ENCODE assay signal across 11 mouse cellular contexts in the genomic region with DNA sequence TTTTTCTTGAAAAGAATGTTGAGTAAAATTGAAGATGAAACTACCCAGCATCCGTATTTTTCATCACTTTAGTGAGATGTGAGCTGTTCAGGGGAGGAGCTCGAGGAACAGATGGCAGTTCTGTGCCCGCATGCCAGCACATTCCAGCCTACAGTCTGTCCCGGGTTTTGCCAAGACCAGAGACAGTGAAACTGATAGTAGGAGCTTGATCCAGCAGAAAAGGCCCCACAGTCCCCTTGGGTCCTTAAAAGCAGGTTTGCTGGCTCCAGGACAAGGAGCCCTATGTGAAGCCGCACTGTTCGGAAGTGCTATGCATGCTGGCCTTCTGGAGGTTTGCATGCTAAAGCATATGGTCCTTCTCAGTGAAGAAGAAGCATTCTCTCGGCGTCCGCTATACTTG.
DNase-seq lines count a peak whose midpoint lies in the region; ATAC-seq and TF ChIP-seq lines count a peak whose summit lies in the region.
"Had no signal": no experiment of that assay in that cellular context is flagged by ENCODE, and none has a peak within 500 bp of the region (broad histone marks: within the 10 kb centered on the region; RNA-seq: fewer than 3 reads in every experiment).

No protein-coding gene starts in this region.

- H3K27ac ChIP-seq in forebrain, embryonic 13.5 days: no peak overlapping the region
- no peak overlapping the region for H3K27ac ChIP-seq in forebrain, embryonic 10.5 days
- H3K27ac ChIP-seq: embryonic facial prominence, embryonic 13.5 days; liver, embryonic 12.5 days had no signal

- no peaks in the 10 kb centered on the region for H3K79me2 ChIP-seq in myocyte (ENCODE audit: control insufficient read depth, insufficient read depth)

- H3K9ac ChIP-seq in forebrain, embryonic 13.5 days: no peak overlapping the region
- H3K9ac ChIP-seq: embryonic facial prominence, embryonic 13.5 days; liver, embryonic 12.5 days had no signal

- 86% methylated on average over 9 of the region's 9 CpGs for WGBS in forebrain, embryonic 13.5 days
- WGBS in forebrain, embryonic 10.5 days: 92% methylated on average over 9 of the region's 9 CpGs

- TF ChIP-seq POLR2A in myocyte (IDR thresholded peaks at IDR 0.05; ENCODE audit: insufficient read length, low read depth): no peak

- H3K9me3 ChIP-seq in forebrain, embryonic 13.5 days (replicated peaks): no peaks in the 10 kb centered on the region
- no peaks in the 10 kb centered on the region for H3K9me3 ChIP-seq in forebrain, embryonic 10.5 days
- H3K9me3 ChIP-seq: embryonic facial prominence, embryonic 13.5 days; liver, embryonic 12.5 days had no signal

- H3K4me1 ChIP-seq in forebrain, embryonic 13.5 days: no peaks in the 10 kb centered on the region
- no peaks in the 10 kb centered on the region for H3K4me1 ChIP-seq in forebrain, embryonic 10.5 days
- H3K4me1 ChIP-seq: embryonic facial prominence, embryonic 13.5 days; liver, embryonic 12.5 days had no signal

- H3K36me3 ChIP-seq in forebrain, embryonic 13.5 days (ENCODE audit: poor library complexity, severe bottlenecking): no peaks in the 10 kb centered on the region
- H3K36me3 ChIP-seq in forebrain, embryonic 10.5 days (replicated peaks): no peaks in the 10 kb centered on the region
- no peaks in the 10 kb centered on the region for H3K36me3 ChIP-seq in myocyte (ENCODE audit: control insufficient read depth, insufficient read depth)
- H3K36me3 ChIP-seq: embryonic facial prominence, embryonic 13.5 days; liver, embryonic 12.5 days had no signal

- H3K4me3 ChIP-seq in forebrain, embryonic 13.5 days: no peak overlapping the region
- no peak overlapping the region for H3K4me3 ChIP-seq in forebrain, embryonic 10.5 days
- no peak overlapping the region for H3K4me3 ChIP-seq in myocyte
- H3K4me3 ChIP-seq: embryonic facial prominence, embryonic 13.5 days; liver, embryonic 12.5 days had no signal

- no peak for DNase-seq in forebrain, embryonic 10.5 days (ENCODE audit: extremely low spot score, low spot score)
- DNase-seq in cerebellum, adult 9-10 months: peak; percentile 97
- peak; percentile 69 to 91 for DNase-seq in layer of hippocampus, adult 18-20 months (ENCODE audit: low spot score in 2 of 2)
- no peak for DNase-seq in testis, postnatal 10 days (ENCODE audit: low spot score)
- no peak for DNase-seq in lung, adult 18-20 months
- no peak for DNase-seq in embryo, embryonic 9.5 days (ENCODE audit: extremely low spot score)

- ATAC-seq in forebrain, embryonic 13.5 days: peak; percentile 91
- ATAC-seq: liver, embryonic 12.5 days; midbrain, embryonic 16.5 days had no signal

- H3ac ChIP-seq in myocyte (ENCODE audit: control insufficient read depth, insufficient read length): no peak overlapping the region

- no peak overlapping the region for H3K4me2 ChIP-seq in forebrain, embryonic 13.5 days
- peak overlapping the region; percentile 44 for H3K4me2 ChIP-seq in myocyte (ENCODE audit: low read depth)
- H3K4me2 ChIP-seq: embryonic facial prominence, embryonic 13.5 days; liver, embryonic 12.5 days had no signal

- no peaks in the 10 kb centered on the region for H3K27me3 ChIP-seq in forebrain, embryonic 13.5 days
- no peaks in the 10 kb centered on the region for H3K27me3 ChIP-seq in forebrain, embryonic 10.5 days (ENCODE audit: poor library complexity, severe bottlenecking)
- no peaks in the 10 kb centered on the region for H3K27me3 ChIP-seq in myocyte (ENCODE audit: control insufficient read depth, insufficient read depth, insufficient read length)
- H3K27me3 ChIP-seq: embryonic facial prominence, embryonic 13.5 days; liver, embryonic 12.5 days had no signal

TF ChIP-seq in myocyte, 11 proteins besides CTCF, POLR2A, EP300 and RAD21:
- TF ChIP-seq MYOD1 (IDR thresholded peaks at IDR 0.05; ENCODE audit: control insufficient read depth in 1 of 3, insufficient read length in 2 of 3, low read depth in 2 of 3): peak; percentile 31 to 73 (median 60)
- no peak for TF ChIP-seq MAX (IDR thresholded peaks at IDR 0.05; ENCODE audit: low read depth)
- peak in 2 of 3 experiments; percentile 20 to 62 for TF ChIP-seq MYOG (IDR thresholded peaks at IDR 0.05; ENCODE audit: control insufficient read depth in 1 of 3, insufficient read depth in 1 of 3, insufficient read length in 2 of 3, low read depth in 2 of 3)
- no peak for TF ChIP-seq CEBPB (IDR thresholded peaks at IDR 0.05; ENCODE audit: insufficient read depth, poor library complexity, severe bottlenecking)
- TF ChIP-seq POLR2AphosphoS2 (IDR thresholded peaks at IDR 0.05; ENCODE audit: insufficient read length, low read depth): no peak

Comparison
In these comparisons a context has a peak if more than half of its experiments do, and no peak if none do; other contexts are left out.
1. DNase-seq: peak in cerebellum, adult 9-10 months (single experiment) and layer of hippocampus, adult 18-20 months (2 of 2); none in forebrain, embryonic 10.5 days (single experiment), testis, postnatal 10 days (single experiment), lung, adult 18-20 months (0 of 2) and embryo, embryonic 9.5 days (single experiment).